In the genomic region with DNA sequence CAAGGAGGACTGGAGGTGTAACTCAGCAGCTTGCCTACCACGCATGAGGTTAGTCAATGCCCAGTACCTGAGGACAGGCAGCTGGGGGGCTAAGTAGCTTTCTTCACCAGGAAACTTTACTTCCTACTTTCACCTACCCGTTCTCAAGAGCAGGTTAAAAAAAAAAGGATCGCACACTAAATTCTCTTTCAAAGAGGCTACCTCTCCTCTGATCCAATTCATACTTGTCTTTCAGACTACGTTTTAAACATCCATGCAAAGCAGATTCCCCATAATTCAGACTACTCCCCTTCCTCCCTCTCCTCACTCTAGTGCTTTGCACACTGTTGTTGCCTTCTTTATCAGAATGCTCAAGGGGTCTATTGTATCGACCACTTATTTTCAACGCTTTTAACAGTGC, we compare ENCODE assay signal across 9 mouse cellular contexts. TPM values are rescaled to one million over a fixed set of nuclear protein-coding genes. Genes with fewer than 3 reads are reported as not detected.
A peak's percentile ranks its signal among the peaks of the same experiment; 100 is the strongest.
DNase-seq lines count a peak whose midpoint lies in the region; ATAC-seq and TF ChIP-seq lines count a peak whose summit lies in the region.
"Had no signal": no experiment of that assay in that cellular context is flagged by ENCODE, and none has a peak within 500 bp of the region (broad histone marks: within the 10 kb centered on the region; RNA-seq: fewer than 3 reads in every experiment).

No protein-coding gene starts in this region.

- 30% methylated on average over 6 of the region's 6 CpGs for WGBS in lung, embryonic 14.5 days
- WGBS in forebrain, embryonic 10.5 days, result 70% methylated on average over 6 of the region's 6 CpGs
- 63% methylated on average over 6 of the region's 6 CpGs for WGBS in limb, embryonic 12.5 days
- WGBS in stomach, embryonic 14.5 days, result 24% methylated on average over 6 of the region's 6 CpGs

- DNase-seq in lung, embryonic 14.5 days, result no peak
- DNase-seq in lung, postnatal 14 days, result no peak
- no peak for DNase-seq in forebrain, embryonic 10.5 days (ENCODE audit: extremely low spot score, low spot score)
- DNase-seq in urinary bladder, postnatal 36 days (ENCODE audit: low spot score in 2 of 2), result no peak
- DNase-seq: adrenal gland, postnatal 25 days; right cerebral cortex, postnatal 4 days had no signal

- no peaks in the 10 kb centered on the region for H3K27me3 ChIP-seq in lung, embryonic 14.5 days (ENCODE audit: insufficient read depth, low read length)
- no peaks in the 10 kb centered on the region for H3K27me3 ChIP-seq in forebrain, embryonic 10.5 days (ENCODE audit: poor library complexity, severe bottlenecking)
- H3K27me3 ChIP-seq in limb, embryonic 12.5 days, result no peaks in the 10 kb centered on the region
- H3K27me3 ChIP-seq in stomach, embryonic 14.5 days (ENCODE audit: control insufficient read depth, insufficient read depth, low read length), result no peaks in the 10 kb centered on the region

- H3K36me3 ChIP-seq in lung, embryonic 14.5 days (ENCODE audit: insufficient read depth), result no peaks in the 10 kb centered on the region
- peaks cover 35% of the 10 kb centered on the region for H3K36me3 ChIP-seq in forebrain, embryonic 10.5 days (replicated peaks)
- H3K36me3 ChIP-seq in limb, embryonic 12.5 days, result no peaks in the 10 kb centered on the region
- H3K36me3 ChIP-seq in stomach, embryonic 14.5 days (ENCODE audit: control insufficient read depth, insufficient read depth, low read length), result no peaks in the 10 kb centered on the region

- H3K9ac ChIP-seq in lung, embryonic 14.5 days, result peak overlapping the region; percentile 91
- H3K9ac ChIP-seq in limb, embryonic 12.5 days (replicated peaks), result peak overlapping the region; percentile 53
- peak overlapping the region; percentile 92; the same call in 1 of the 2 replicates for H3K9ac ChIP-seq in stomach, embryonic 14.5 days (replicated peaks; ENCODE audit: low read depth, low read length)

- H3K4me1 ChIP-seq in lung, embryonic 14.5 days (ENCODE audit: insufficient read depth), result peaks cover 6% of the 10 kb centered on the region; the same call in 1 of the 2 replicates
- peaks cover 20% of the 10 kb centered on the region for H3K4me1 ChIP-seq in forebrain, embryonic 10.5 days
- H3K4me1 ChIP-seq in limb, embryonic 12.5 days (replicated peaks), result peaks cover 11% of the 10 kb centered on the region
- peaks cover 8% of the 10 kb centered on the region; the same call in 1 of the 2 replicates for H3K4me1 ChIP-seq in stomach, embryonic 14.5 days (ENCODE audit: control insufficient read depth, insufficient read depth, low read length)

- no peak for TF ChIP-seq CTCF in lung, embryonic 14.5 days (IDR thresholded peaks at IDR 0.05; ENCODE audit: low read depth)

- H3K27ac ChIP-seq in lung, embryonic 14.5 days (ENCODE audit: low read depth), result no peak overlapping the region
- no peak overlapping the region for H3K27ac ChIP-seq in forebrain, embryonic 10.5 days
- H3K27ac ChIP-seq in limb, embryonic 12.5 days, result no peak overlapping the region
- H3K27ac ChIP-seq in stomach, embryonic 14.5 days (ENCODE audit: low read length), result no peak overlapping the region

- peak overlapping the region; percentile 93 for H3K4me3 ChIP-seq in lung, embryonic 14.5 days (ENCODE audit: low read depth, low read length)
- peak overlapping the region; percentile 90 for H3K4me3 ChIP-seq in forebrain, embryonic 10.5 days
- peak overlapping the region; percentile 84 for H3K4me3 ChIP-seq in limb, embryonic 12.5 days (replicated peaks)
- H3K4me3 ChIP-seq in stomach, embryonic 14.5 days (ENCODE audit: low read depth, low read length), result peak overlapping the region; percentile 92

- H3K9me3 ChIP-seq in lung, embryonic 14.5 days (ENCODE audit: low read depth, low read length), result no peaks in the 10 kb centered on the region
- H3K9me3 ChIP-seq in forebrain, embryonic 10.5 days, result peaks cover 26% of the 10 kb centered on the region
- no peaks in the 10 kb centered on the region for H3K9me3 ChIP-seq in limb, embryonic 12.5 days
- H3K9me3 ChIP-seq in stomach, embryonic 14.5 days (ENCODE audit: control insufficient read depth, low read depth, low read length), result no peaks in the 10 kb centered on the region

- no peak for ATAC-seq in lung, embryonic 14.5 days (ENCODE audit: insufficient read depth)
- no peak for ATAC-seq in limb, embryonic 12.5 days (ENCODE audit: insufficient number of reproducible peaks, insufficient read depth, low FRiP score, low TSS enrichment, low read depth)
- no peak for ATAC-seq in stomach, embryonic 14.5 days (ENCODE audit: insufficient number of reproducible peaks, insufficient read depth, low FRiP score, low read depth)
- ATAC-seq in CD4-positive, CD25-positive, alpha-beta regulatory T cell, adult 4 months, result no peak

- H3K4me2 ChIP-seq in lung, embryonic 14.5 days, result peak overlapping the region; percentile 92
- H3K4me2 ChIP-seq in limb, embryonic 12.5 days, result peak overlapping the region; percentile 75
- H3K4me2 ChIP-seq in stomach, embryonic 14.5 days (replicated peaks; ENCODE audit: low read depth, low read length), result peak overlapping the region; percentile 74

RNA-seq across cellular contexts. Expression of gene Rab10, which starts 2.2 kb away (rescaled TPM):
- polyA plus RNA-seq in lung, embryonic 14.5 days (2014; fragmentation: Nextera tagmentation; extraction: Ambion mirVana), result 89.7 and 89.8 TPM in 2 replicates
- 69.4 and 71.5 TPM in 2 replicates for polyA plus RNA-seq in forebrain, embryonic 10.5 days (2016; fragmentation: Nextera tagmentation; extraction: Ambion mirVana)
- polyA plus RNA-seq in limb, embryonic 12.5 days (2016; fragmentation: Nextera tagmentation; extraction: Ambion mirVana), result 95.7 and 103 TPM in 2 replicates
- 88.8 and 91.4 TPM in 2 replicates for polyA plus RNA-seq in stomach, embryonic 14.5 days (2014; fragmentation: Nextera tagmentation; extraction: Ambion mirVana)
- 10 to 100 TPM; 43.1 to 54.8 TPM for polyA plus RNA-seq in CD4-positive, CD25-positive, alpha-beta regulatory T cell, adult 4 months (2017; shearing (Covaris generic))

RNA-seq across cellular contexts. Expression of gene Kif3c, which starts 57.3 kb away (rescaled TPM):
- polyA plus RNA-seq in lung, embryonic 14.5 days (2014; fragmentation: Nextera tagmentation; extraction: Ambion mirVana), result 12.4 and 14.1 TPM in 2 replicates
- polyA plus RNA-seq in forebrain, embryonic 10.5 days (2016; fragmentation: Nextera tagmentation; extraction: Ambion mirVana), result 15.0 and 15.1 TPM in 2 replicates
- polyA plus RNA-seq in limb, embryonic 12.5 days (2016; fragmentation: Nextera tagmentation; extraction: Ambion mirVana), result 19.3 and 21.6 TPM in 2 replicates
- 10.2 and 12.2 TPM in 2 replicates for polyA plus RNA-seq in stomach, embryonic 14.5 days (2014; fragmentation: Nextera tagmentation; extraction: Ambion mirVana)
- polyA plus RNA-seq in CD4-positive, CD25-positive, alpha-beta regulatory T cell, adult 4 months (2017; shearing (Covaris generic)), result 1 to 10 TPM; 2.6 to 3.3 TPM
